Mouse (Mus musculus) embryo, embryonic 10.5 days (tissue): ENCODE measurements around the gene Timm17a.

ENCODE experiments used
- DNase-seq: peaks from one replicate; pipeline ENCODE4 v3.0.0-alpha.2; 2015; ENCODE audit warnings: low spot score

Timm17a gene

GRCm38 (mm10) chr1:135280646-135281045 is 32.9 kb downstream of the Timm17a start:
- no peak for DNase-seq

DNA sequence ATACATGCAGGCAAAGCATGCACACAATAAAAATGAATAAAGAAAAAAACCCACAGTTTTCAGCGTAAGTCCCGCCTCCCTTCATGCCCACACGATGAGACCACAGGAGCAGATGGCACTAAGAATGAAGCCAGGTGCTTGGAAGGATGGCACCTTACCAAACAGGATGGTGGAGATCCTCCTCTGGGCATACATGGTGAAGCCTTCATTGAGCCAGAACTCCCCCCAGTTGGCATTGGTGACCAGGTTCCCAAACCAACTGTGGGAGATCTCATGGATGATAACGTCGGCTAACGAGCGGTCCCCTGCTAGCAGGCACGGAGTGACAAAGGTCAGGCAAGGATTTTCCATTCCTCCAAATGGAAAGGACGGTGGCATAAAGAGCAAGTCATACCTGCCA is 42.2 kb downstream of the Timm17a start:
- no peak for DNase-seq

- DNase-seq: no peak
Measured at GRCm38 (mm10) chr1:135267663-135268446, 45.7 kb downstream of the Timm17a start.

DNA sequence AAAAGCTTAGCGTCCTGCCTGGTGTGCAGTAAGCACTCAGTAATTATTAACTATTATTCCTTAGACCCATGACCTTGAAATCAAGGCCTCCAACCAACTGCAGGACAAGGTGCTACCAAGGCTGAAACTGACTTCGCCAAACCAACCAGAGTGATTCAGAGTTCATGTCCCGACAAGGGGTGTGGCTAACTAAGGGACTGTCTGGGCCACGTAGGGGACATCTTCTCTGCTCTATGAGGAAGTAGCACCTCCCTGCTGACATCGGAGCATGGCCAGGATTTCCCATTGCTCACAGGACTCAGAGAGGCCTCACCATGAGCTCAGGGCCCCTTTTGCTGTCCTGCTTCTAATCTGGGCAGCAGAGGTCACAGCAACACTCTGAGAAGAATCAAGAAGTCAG is 47.7 kb downstream of the Timm17a start:
- no peak for DNase-seq

DNA sequence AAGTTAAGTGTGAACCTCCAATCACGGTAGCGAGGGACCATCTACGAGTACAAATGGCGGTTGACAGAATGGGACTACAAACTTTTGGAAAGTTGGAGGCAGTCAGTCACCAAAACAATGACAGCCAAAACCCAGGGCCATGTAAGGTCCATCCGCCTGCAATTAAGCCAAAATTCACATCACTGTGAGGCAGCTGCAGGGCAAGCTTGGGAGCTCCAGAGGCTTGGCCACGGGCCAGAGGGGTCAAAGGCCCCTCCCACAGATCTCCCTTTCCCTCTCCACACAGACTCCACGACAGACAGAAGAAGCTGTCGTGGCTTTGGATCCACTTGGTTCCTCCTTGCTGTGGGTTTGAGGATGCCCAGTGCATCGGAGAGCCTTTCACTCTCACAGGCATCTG is 50.3 kb downstream of the Timm17a start:
- no peak for DNase-seq

GRCm38 (mm10) chr1:135262329-135262728 is 51.2 kb downstream of the Timm17a start:
- DNase-seq: no peak

DNA sequence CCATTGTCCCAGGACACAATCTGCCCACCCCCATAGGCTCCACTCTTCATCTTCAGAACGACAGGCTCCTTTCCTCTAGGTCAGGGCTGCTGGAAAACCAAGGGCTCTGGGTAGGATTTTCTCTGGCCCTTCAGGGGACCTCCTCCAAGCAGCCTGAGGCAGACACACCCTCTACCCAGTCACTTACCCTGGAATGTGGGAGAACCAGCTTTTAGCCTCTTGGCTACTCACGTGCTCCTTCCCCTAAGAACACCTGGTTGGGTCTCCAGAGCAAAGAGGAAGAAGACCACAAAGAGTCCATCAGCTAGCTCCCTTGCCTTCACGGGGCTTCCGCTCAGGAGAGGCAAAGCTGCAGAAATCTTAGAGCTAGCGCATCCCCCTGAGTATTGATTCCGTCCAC is 52.6 kb downstream of the Timm17a start:
- no peak for DNase-seq

GRCm38 (mm10) chr1:135259128-135259436 is 54.5 kb downstream of the Timm17a start:
- peak; percentile 96 for DNase-seq

GRCm38 (mm10) chr1:135258380-135259127 is 55.0 kb downstream of the Timm17a start, which contains the start of gene Elf3:
Elf3 (minus strand) TSS chr1:135258568.
- peak; percentile 80 for DNase-seq

- no peak for DNase-seq
Measured at GRCm38 (mm10) chr1:135256299-135256698, 57.3 kb downstream of the Timm17a start.

DNA sequence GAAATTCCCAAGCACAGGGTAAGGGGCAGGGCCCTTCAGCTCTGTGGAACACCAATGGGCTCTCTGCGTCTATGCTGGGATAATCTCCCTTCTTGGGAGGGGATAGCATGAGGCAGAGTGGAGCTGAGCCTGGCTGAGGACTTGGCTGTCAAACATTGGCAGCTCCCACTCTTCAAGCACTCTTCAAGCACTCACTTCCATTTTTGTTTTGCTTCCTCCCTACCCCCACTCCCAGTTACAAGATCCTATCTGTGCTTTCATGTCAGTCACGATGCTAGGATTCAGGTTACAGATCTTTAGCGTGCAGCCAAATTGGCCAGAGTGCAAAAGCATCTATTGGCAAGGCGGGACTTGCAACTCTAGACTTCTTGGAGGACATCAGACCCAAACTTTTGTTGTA is 60.7 kb downstream of the Timm17a start:
- DNase-seq: peak; percentile 39

GRCm38 (mm10) chr1:135251405-135251804 is 62.2 kb downstream of the Timm17a start:
- peak; percentile 20 for DNase-seq

DNA sequence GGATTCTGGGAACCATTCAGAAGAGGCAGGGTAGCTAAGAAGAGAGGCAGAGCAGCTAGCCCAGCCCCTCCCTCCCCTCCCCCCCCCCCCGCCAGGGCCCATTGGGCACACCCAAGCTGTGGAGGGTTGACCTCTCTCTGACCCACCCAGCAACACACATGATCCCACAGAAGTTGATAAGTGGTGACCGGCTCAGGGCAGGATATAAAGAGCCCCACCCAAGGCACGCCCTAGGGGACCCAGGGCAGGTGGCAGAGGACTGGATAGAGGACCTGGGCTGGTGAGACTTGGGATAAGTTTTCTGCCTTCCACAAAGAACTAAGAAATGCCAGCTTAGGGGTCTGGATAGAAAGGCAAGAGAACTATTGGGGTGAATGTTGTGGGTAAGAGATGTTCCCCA is 62.9 kb downstream of the Timm17a start:
- DNase-seq: no peak

DNA sequence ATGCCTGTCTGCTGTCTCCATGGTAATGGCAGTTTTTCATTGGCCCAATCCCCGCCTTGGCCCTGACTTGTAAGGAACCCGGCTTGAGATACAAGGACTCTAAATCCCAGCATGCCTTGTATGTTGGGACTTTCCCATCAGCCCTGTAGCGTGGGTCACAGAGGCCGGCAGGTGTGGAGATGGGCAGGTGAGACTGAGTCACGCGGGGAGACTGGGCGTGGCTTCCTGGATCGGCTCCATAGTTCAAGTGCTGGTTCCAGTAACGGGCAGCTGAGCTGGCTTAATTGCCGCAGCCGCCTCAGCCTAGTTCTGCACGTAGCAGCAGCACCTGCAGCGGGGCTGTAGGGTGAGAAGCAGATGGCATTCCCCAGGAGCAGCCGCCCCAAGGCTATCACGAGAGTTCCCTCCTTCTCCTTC is 65.1 kb downstream of the Timm17a start:
- peak; percentile 34 for DNase-seq
